Mouse (Mus musculus): Measurements from ENCODE around the gene Cdkal1. TPM values are rescaled to one million over a fixed set of nuclear protein-coding genes. Genes with fewer than 3 reads are reported as not detected.

Gene Cdkal1
- polyA plus RNA-seq, 2 experiments = 10.8 to 29.8 TPM

- no peaks in the 10 kb centered on the region for H3K4me1 ChIP-seq (ENCODE audit: control insufficient read depth, insufficient read depth, low read length)
- ATAC-seq (ENCODE audit: low FRiP score, low read depth) = no peak
- TF ChIP-seq POLR2A (IDR thresholded peaks at IDR 0.05; ENCODE audit: borderline replicate concordance, extremely low read depth, insufficient read depth, insufficient read length) = no peak
- no peaks in the 10 kb centered on the region for H3K36me3 ChIP-seq (ENCODE audit: control insufficient read depth, insufficient read depth, low read length)
- H3K27me3 ChIP-seq (ENCODE audit: control insufficient read depth, insufficient read depth, low read length) = no peaks in the 10 kb centered on the region
- 76% methylated on average over 5 of the region's 5 CpGs for WGBS
- no peak overlapping the region for H3K4me2 ChIP-seq (replicated peaks; ENCODE audit: low read depth, low read length, severe bottlenecking)
- H3K9ac ChIP-seq (ENCODE audit: low read depth, low read length, severe bottlenecking) = no peak overlapping the region
- DNase-seq (ENCODE audit: low spot score) = no peak
- H3K9me3 ChIP-seq (ENCODE audit: control insufficient read depth, low read length) = no peaks in the 10 kb centered on the region
- no peak overlapping the region for H3K27ac ChIP-seq (replicated peaks; ENCODE audit: low read depth, low read length)
- no peak overlapping the region for H3K4me3 ChIP-seq (replicated peaks; ENCODE audit: low read length)
Measured at GRCm38 (mm10) chr13:29203426-29203825, 652.0 kb downstream of the Cdkal1 start.

DNA sequence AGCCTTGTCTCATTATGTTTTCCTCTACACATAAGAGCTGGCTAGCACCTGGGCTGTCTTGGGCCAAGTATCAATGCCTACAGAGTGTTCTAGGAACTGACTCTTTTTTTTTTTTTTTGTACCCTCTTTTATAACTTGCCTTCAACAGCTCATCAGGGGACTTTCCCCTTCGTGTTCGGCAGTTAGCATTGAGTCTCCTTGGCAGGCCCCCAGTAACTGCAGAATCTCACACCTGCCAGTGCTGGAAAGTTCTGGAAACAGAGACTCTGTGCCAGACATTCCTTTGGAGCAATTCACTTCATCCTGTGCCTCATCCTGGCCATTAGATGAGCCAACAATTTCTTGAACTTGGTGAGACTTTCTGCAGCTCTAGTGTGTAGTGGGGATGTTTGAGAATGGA is 652.9 kb downstream of the Cdkal1 start:
- Histone ChIP-seq H3K27ac (replicated peaks; ENCODE audit: low read depth, low read length) (no peak overlapping the region), H3K36me3 (ENCODE audit: control insufficient read depth, insufficient read depth, low read length) (no peaks in the 10 kb centered on the region), H3K9me3 (ENCODE audit: control insufficient read depth, low read length) (no peaks in the 10 kb centered on the region), H3K4me3 (replicated peaks; ENCODE audit: low read length) (no peak overlapping the region), H3K4me1 (ENCODE audit: control insufficient read depth, insufficient read depth, low read length) (no peaks in the 10 kb centered on the region), H3K27me3 (ENCODE audit: control insufficient read depth, insufficient read depth, low read length) (no peaks in the 10 kb centered on the region), H3K4me2 (replicated peaks; ENCODE audit: low read depth, low read length, severe bottlenecking) (no peak overlapping the region), H3K9ac (ENCODE audit: low read depth, low read length, severe bottlenecking) (no peak overlapping the region)
- no peak for TF ChIP-seq POLR2A (IDR thresholded peaks at IDR 0.05; ENCODE audit: borderline replicate concordance, extremely low read depth, insufficient read depth, insufficient read length)
- WGBS = 36% methylated on average over 2 of the region's 2 CpGs
- ATAC-seq (ENCODE audit: low FRiP score, low read depth) (peak; percentile 82), DNase-seq (ENCODE audit: low spot score) (peak; percentile 88)

DNA sequence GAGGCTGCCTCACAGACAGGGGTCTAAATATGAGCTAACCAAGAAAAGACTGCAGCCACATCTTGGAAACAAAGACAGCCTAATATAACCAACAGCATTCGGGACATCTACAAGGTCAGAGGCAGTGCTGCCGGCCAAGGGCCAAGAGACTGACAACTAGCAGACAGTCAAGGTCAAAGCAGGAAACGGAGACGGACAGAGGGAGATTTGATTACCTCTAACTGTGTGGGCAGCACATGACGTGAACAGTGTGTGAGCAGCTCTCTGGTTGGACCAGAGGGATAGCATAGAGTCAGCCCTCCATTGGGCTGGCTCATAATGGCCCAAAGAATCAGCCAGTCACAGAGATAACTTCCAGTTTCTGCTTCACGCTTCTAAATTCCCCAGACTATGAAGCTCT is 655.8 kb downstream of the Cdkal1 start:
- Histone ChIP-seq H3K27me3 (ENCODE audit: control insufficient read depth, insufficient read depth, low read length) (no peaks in the 10 kb centered on the region), H3K27ac (replicated peaks; ENCODE audit: low read depth, low read length) (no peak overlapping the region), H3K9me3 (ENCODE audit: control insufficient read depth, low read length) (no peaks in the 10 kb centered on the region), H3K36me3 (ENCODE audit: control insufficient read depth, insufficient read depth, low read length) (no peaks in the 10 kb centered on the region), H3K4me3 (replicated peaks; ENCODE audit: low read length) (no peak overlapping the region), H3K4me2 (replicated peaks; ENCODE audit: low read depth, low read length, severe bottlenecking) (no peak overlapping the region), H3K4me1 (ENCODE audit: control insufficient read depth, insufficient read depth, low read length) (peaks cover 7% of the 10 kb centered on the region; the same call in 1 of the 2 replicates), H3K9ac (ENCODE audit: low read depth, low read length, severe bottlenecking) (no peak overlapping the region)
- TF ChIP-seq POLR2A (IDR thresholded peaks at IDR 0.05; ENCODE audit: borderline replicate concordance, extremely low read depth, insufficient read depth, insufficient read length) = no peak
- DNase-seq (ENCODE audit: low spot score) (no peak), ATAC-seq (ENCODE audit: low FRiP score, low read depth) (peak; percentile 36; the same call in 1 of the 2 replicates)
- WGBS = 55% methylated on average over 6 of the region's 6 CpGs

- Histone ChIP-seq H3K4me2 (replicated peaks; ENCODE audit: low read depth, low read length, severe bottlenecking) (no peak overlapping the region), H3K9ac (ENCODE audit: low read depth, low read length, severe bottlenecking) (no peak overlapping the region), H3K4me1 (ENCODE audit: control insufficient read depth, insufficient read depth, low read length) (peaks cover 7% of the 10 kb centered on the region; the same call in 1 of the 2 replicates), H3K27me3 (ENCODE audit: control insufficient read depth, insufficient read depth, low read length) (no peaks in the 10 kb centered on the region), H3K4me3 (replicated peaks; ENCODE audit: low read length) (no peak overlapping the region), H3K9me3 (ENCODE audit: control insufficient read depth, low read length) (no peaks in the 10 kb centered on the region), H3K36me3 (ENCODE audit: control insufficient read depth, insufficient read depth, low read length) (no peaks in the 10 kb centered on the region), H3K27ac (replicated peaks; ENCODE audit: low read depth, low read length) (no peak overlapping the region)
- DNase-seq (ENCODE audit: low spot score) = no peak
- WGBS = 53% methylated on average over 9 of the region's 9 CpGs
- TF ChIP-seq POLR2A (IDR thresholded peaks at IDR 0.05; ENCODE audit: borderline replicate concordance, extremely low read depth, insufficient read depth, insufficient read length) = no peak
- ATAC-seq (ENCODE audit: low FRiP score, low read depth) = no peak
Measured at GRCm38 (mm10) chr13:29196798-29197498, 658.5 kb downstream of the Cdkal1 start.

- no peaks in the 10 kb centered on the region for H3K9me3 ChIP-seq (ENCODE audit: control insufficient read depth, low read length)
- H3K4me3 ChIP-seq (replicated peaks; ENCODE audit: low read length) = no peak overlapping the region
- no peak overlapping the region for H3K4me2 ChIP-seq (replicated peaks; ENCODE audit: low read depth, low read length, severe bottlenecking)
- ATAC-seq (ENCODE audit: low FRiP score, low read depth) = no peak
- H3K4me1 ChIP-seq (ENCODE audit: control insufficient read depth, insufficient read depth, low read length) = peaks cover 7% of the 10 kb centered on the region; the same call in 1 of the 2 replicates
- no peak overlapping the region for H3K27ac ChIP-seq (replicated peaks; ENCODE audit: low read depth, low read length)
- no peaks in the 10 kb centered on the region for H3K27me3 ChIP-seq (ENCODE audit: control insufficient read depth, insufficient read depth, low read length)
- H3K9ac ChIP-seq (ENCODE audit: low read depth, low read length, severe bottlenecking) = no peak overlapping the region
- no peak for TF ChIP-seq POLR2A (IDR thresholded peaks at IDR 0.05; ENCODE audit: borderline replicate concordance, extremely low read depth, insufficient read depth, insufficient read length)
- no peak for DNase-seq (ENCODE audit: low spot score)
- WGBS = 46% methylated on average over 4 of the region's 4 CpGs
- no peaks in the 10 kb centered on the region for H3K36me3 ChIP-seq (ENCODE audit: control insufficient read depth, insufficient read depth, low read length)
Measured at GRCm38 (mm10) chr13:29195722-29196121, 659.8 kb downstream of the Cdkal1 start.

Measured in limb, embryonic 14.5 days (tissue).